Mouse (Mus musculus): ENCODE results near the gene Nup214. TPM values are rescaled to one million over a fixed set of nuclear protein-coding genes. Genes with fewer than 3 reads are reported as not detected.

Gene Nup214
- 64.6 and 64.7 TPM in 2 replicates for polyA plus RNA-seq (2014; fragmentation: Nextera tagmentation; extraction: Ambion mirVana)

DNA sequence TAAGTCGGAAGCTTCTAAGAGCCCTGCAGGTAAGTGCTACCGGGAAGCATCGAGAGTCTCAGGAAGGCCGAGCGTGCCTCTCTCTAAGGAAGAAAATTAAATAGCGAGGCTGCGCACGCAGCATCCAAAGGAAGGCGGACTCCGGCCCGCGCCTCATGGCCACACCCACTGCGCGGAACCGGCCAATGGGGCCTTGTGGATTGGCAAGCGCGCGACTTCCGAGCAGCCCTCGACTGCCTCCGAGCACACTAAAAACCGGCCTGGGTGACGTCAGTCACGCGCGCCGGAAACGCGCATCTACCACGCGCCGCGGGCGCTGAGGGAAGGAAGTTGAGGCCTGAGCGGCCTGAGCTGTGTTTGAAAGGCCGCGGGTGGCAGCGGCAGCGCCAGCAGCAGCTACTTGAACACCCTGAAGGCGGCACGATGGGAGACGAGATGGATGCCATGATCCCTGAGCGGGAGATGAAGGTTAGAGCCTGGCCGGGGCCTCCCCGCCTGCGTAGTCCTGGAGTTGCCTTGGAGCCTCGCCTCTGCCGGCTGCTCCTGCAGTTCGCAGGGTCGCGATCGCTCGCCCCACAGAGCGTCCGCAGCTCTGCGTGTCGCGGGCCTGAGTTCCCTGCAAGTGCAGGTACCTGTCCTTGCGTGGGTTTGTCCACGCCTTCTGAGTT lies at the start of gene Nup214:
Gene Nup214, plus strand, starts transcription at position 296 of the 668 bp plus-strand sequence.
- H3K9ac ChIP-seq (ENCODE audit: low read length), result peak within 1 kb of the TSS; percentile 95
- ATAC-seq (ENCODE audit: low FRiP score) (peak; percentile 100), DNase-seq (ENCODE audit: low spot score, missing footprints) (peak; percentile 100)
- peaks cover 12% of the 10 kb centered on the region; the same call in 1 of the 2 replicates for H3K36me3 ChIP-seq (ENCODE audit: control insufficient read depth, insufficient read depth, low read length)
- no peaks in the 10 kb centered on the region for H3K27me3 ChIP-seq (ENCODE audit: control insufficient read depth, insufficient read depth, low read length)
- H3K9me3 ChIP-seq (ENCODE audit: control insufficient read depth, low read length), result no peaks in the 10 kb centered on the region
- peak within 1 kb of the TSS; percentile 97 for H3K4me2 ChIP-seq
- under 1% methylated on average over 60 of the region's 60 CpGs for WGBS
- peaks cover 14% of the 10 kb centered on the region for H3K4me1 ChIP-seq (ENCODE audit: control insufficient read depth, insufficient read depth, low read length)
- peak within 1 kb of the TSS; percentile 95 for H3K4me3 ChIP-seq (ENCODE audit: low read depth, low read length)
- 0 out of 2 replicates have a peak within 1 kb of the TSS, but pooled peaks have one; percentile 3 for H3K27ac ChIP-seq (ENCODE audit: low read depth, low read length)

DNA sequence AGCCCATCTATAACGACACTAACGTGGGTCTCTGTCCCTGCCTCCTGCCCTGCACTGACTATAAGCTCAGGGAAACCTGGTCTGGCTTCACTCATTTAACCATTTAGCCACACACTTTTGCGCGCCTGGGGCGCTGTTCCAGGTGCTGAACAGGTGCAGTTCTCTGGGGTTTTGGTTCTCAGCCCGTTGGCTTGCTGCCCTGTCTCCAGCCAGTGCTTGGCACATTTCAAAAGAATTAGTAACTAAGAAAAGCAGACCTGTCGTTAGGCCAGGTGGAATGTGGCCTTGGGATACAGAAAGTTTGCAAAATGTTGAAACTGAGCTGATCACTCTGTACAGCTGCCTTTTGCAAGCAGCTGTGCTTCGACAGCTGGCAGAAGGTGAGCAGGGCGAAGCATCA lies 49.4 kb upstream of the Nup214 start:
- no peak overlapping the region for H3K4me3 ChIP-seq (ENCODE audit: low read depth, low read length)
- 34% methylated on average over 9 of the region's 9 CpGs for WGBS
- no peaks in the 10 kb centered on the region for H3K36me3 ChIP-seq (ENCODE audit: control insufficient read depth, insufficient read depth, low read length)
- DNase-seq (ENCODE audit: low spot score, missing footprints), result peak; percentile 37
- no peaks in the 10 kb centered on the region for H3K4me1 ChIP-seq (ENCODE audit: control insufficient read depth, insufficient read depth, low read length)
- H3K4me2 ChIP-seq, result no peak overlapping the region
- no peak for ATAC-seq (ENCODE audit: low FRiP score)
- H3K27ac ChIP-seq (ENCODE audit: low read depth, low read length), result no peak overlapping the region
- no peaks in the 10 kb centered on the region for H3K9me3 ChIP-seq (ENCODE audit: control insufficient read depth, low read length)
- no peak overlapping the region for H3K9ac ChIP-seq (ENCODE audit: low read length)
- H3K27me3 ChIP-seq (ENCODE audit: control insufficient read depth, insufficient read depth, low read length), result no peaks in the 10 kb centered on the region

DNA sequence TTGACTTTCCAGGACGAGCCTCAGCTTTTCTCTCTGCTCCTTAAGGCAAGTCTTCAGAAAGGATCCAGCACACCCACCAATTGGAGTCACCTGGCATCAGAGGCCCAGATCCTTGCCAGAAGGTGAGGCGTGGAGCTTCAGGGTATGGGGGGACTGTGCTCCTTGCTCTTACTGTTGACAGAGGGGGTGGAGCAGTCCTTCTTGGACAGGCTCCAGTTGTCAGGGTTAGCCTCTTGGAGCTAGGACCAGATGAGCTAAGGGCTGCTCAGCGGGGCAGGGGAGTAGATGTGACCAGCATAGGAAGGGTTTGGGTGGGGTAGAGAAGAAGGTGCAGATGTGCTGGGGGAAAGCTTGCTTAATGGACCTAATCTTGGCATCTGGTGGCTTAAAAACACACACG lies 48.3 kb upstream of the Nup214 start:
- no peak overlapping the region for H3K4me2 ChIP-seq
- no peak overlapping the region for H3K27ac ChIP-seq (ENCODE audit: low read depth, low read length)
- DNase-seq (ENCODE audit: low spot score, missing footprints) (peak; percentile 49), ATAC-seq (ENCODE audit: low FRiP score) (no peak)
- no peaks in the 10 kb centered on the region for H3K9me3 ChIP-seq (ENCODE audit: control insufficient read depth, low read length)
- H3K36me3 ChIP-seq (ENCODE audit: control insufficient read depth, insufficient read depth, low read length), result no peaks in the 10 kb centered on the region
- WGBS, result 68% methylated on average over 4 of the region's 4 CpGs
- no peak overlapping the region for H3K9ac ChIP-seq (ENCODE audit: low read length)
- no peak overlapping the region for H3K4me3 ChIP-seq (ENCODE audit: low read depth, low read length)
- H3K27me3 ChIP-seq (ENCODE audit: control insufficient read depth, insufficient read depth, low read length), result no peaks in the 10 kb centered on the region
- no peaks in the 10 kb centered on the region for H3K4me1 ChIP-seq (ENCODE audit: control insufficient read depth, insufficient read depth, low read length)

DNA sequence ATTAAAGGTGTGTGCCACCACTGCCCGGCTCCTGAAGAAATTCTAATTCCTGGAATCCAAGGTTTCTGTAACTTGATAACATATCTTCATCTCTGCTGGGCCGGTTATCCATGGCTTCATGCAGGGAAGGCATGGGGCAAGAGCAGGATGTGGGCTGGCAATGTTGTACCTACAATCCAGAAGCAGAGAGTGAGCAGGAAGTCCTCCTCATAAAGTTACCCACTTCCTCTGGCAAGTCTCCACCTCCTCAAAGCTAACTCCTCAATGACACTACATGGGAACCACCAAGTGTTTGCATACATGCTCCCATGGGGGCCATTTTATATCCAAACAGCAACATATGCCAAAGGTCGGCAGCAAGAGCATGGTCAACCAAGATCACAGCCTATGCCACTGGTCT lies 44.6 kb upstream of the Nup214 start:
- H3K27me3 ChIP-seq (ENCODE audit: control insufficient read depth, insufficient read depth, low read length), result no peaks in the 10 kb centered on the region
- WGBS, result 82% methylated on average over 3 of the region's 3 CpGs
- no peaks in the 10 kb centered on the region for H3K9me3 ChIP-seq (ENCODE audit: control insufficient read depth, low read length)
- H3K36me3 ChIP-seq (ENCODE audit: control insufficient read depth, insufficient read depth, low read length), result no peaks in the 10 kb centered on the region
- H3K4me2 ChIP-seq, result no peak overlapping the region
- no peak for DNase-seq (ENCODE audit: low spot score, missing footprints)
- H3K9ac ChIP-seq (ENCODE audit: low read length), result no peak overlapping the region
- H3K27ac ChIP-seq (ENCODE audit: low read depth, low read length), result no peak overlapping the region
- no peak for ATAC-seq (ENCODE audit: low FRiP score)
- H3K4me3 ChIP-seq (ENCODE audit: low read depth, low read length), result no peak overlapping the region
- H3K4me1 ChIP-seq (ENCODE audit: control insufficient read depth, insufficient read depth, low read length), result no peaks in the 10 kb centered on the region

DNA sequence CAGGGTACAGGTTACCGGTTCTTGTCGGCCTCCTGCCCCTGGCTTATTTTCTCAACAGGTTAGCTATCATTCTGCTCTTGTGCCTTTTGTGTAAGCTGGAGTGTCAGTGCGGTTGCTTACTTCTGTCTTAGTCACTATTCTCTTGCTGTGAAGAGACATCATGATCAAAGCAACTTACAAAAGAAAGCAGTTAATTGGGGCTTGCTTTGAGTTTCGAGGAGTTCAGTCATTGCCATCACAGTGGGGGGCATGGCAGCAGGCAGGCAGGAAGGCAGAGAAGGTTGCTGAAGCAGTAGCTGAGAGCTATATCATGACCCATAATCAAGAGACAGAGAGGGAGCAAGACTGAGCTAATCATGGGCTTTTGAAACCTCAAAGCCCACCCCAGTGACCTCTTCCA lies 39.7 kb upstream of the Nup214 start:
- Histone ChIP-seq H3K27me3 (ENCODE audit: control insufficient read depth, insufficient read depth, low read length) (no peaks in the 10 kb centered on the region), H3K4me1 (ENCODE audit: control insufficient read depth, insufficient read depth, low read length) (no peaks in the 10 kb centered on the region), H3K27ac (ENCODE audit: low read depth, low read length) (no peak overlapping the region), H3K4me2 (no peak overlapping the region), H3K9me3 (ENCODE audit: control insufficient read depth, low read length) (no peaks in the 10 kb centered on the region), H3K9ac (ENCODE audit: low read length) (no peak overlapping the region), H3K4me3 (ENCODE audit: low read depth, low read length) (no peak overlapping the region), H3K36me3 (ENCODE audit: control insufficient read depth, insufficient read depth, low read length) (no peaks in the 10 kb centered on the region)
- ATAC-seq (ENCODE audit: low FRiP score), result no peak
- peak; percentile 75 for DNase-seq (ENCODE audit: low spot score, missing footprints)
- WGBS, result 53% methylated on average over 4 of the region's 4 CpGs

DNA sequence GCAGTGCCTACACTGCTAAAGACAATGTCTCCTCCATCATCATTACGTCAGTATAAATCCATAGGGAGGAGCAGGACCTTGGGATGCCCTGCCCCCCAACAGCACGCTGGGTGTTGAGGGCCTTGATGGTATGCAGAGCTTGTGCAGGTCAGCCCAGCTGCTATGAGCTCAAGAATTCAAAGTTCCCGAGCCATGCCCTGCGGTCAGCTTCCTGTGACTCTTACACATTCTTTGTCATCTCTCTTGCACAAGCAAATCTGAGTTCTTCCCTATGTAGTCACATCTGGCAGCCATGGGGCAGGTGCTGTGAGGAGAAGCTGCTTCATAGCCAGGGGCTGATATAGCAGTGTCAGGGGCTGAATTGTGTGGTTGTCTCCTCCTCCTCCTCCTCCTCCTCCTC lies 39.2 kb upstream of the Nup214 start:
- ATAC-seq (ENCODE audit: low FRiP score) (no peak), DNase-seq (ENCODE audit: low spot score, missing footprints) (peak; percentile 68)
- H3K9me3 ChIP-seq (ENCODE audit: control insufficient read depth, low read length), result no peaks in the 10 kb centered on the region
- no peak overlapping the region for H3K4me2 ChIP-seq
- H3K4me1 ChIP-seq (ENCODE audit: control insufficient read depth, insufficient read depth, low read length), result no peaks in the 10 kb centered on the region
- no peaks in the 10 kb centered on the region for H3K36me3 ChIP-seq (ENCODE audit: control insufficient read depth, insufficient read depth, low read length)
- no peak overlapping the region for H3K4me3 ChIP-seq (ENCODE audit: low read depth, low read length)
- no peak overlapping the region for H3K9ac ChIP-seq (ENCODE audit: low read length)
- WGBS, result 63% methylated on average over 4 of the region's 4 CpGs
- no peaks in the 10 kb centered on the region for H3K27me3 ChIP-seq (ENCODE audit: control insufficient read depth, insufficient read depth, low read length)
- H3K27ac ChIP-seq (ENCODE audit: low read depth, low read length), result no peak overlapping the region

DNA sequence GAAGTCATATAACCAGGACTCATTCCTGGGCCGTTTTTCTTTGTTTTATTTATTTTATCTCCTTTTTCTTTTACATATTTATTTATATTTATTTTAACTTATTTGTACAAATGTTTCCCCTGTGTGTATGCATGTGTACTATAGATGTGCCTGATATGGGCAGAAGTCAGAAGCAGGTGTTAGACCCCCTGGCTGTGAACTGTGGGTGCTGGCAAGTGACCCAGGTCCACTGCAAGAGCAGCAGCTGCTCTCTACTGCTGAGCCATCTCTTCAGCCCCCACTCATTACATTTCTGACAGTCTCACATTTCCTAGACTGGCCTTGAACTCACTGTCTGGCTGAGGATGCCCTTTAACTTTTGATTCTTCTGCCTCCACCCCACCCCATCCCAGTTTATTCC lies 35.9 kb upstream of the Nup214 start:
- 69% methylated on average over 1 of the region's 1 CpGs for WGBS
- no peak overlapping the region for H3K27ac ChIP-seq (ENCODE audit: low read depth, low read length)
- H3K4me2 ChIP-seq, result no peak overlapping the region
- H3K27me3 ChIP-seq (ENCODE audit: control insufficient read depth, insufficient read depth, low read length), result no peaks in the 10 kb centered on the region
- H3K9me3 ChIP-seq (ENCODE audit: control insufficient read depth, low read length), result no peaks in the 10 kb centered on the region
- ATAC-seq (ENCODE audit: low FRiP score), result no peak
- no peaks in the 10 kb centered on the region for H3K36me3 ChIP-seq (ENCODE audit: control insufficient read depth, insufficient read depth, low read length)
- H3K4me1 ChIP-seq (ENCODE audit: control insufficient read depth, insufficient read depth, low read length), result no peaks in the 10 kb centered on the region
- H3K9ac ChIP-seq (ENCODE audit: low read length), result no peak overlapping the region
- H3K4me3 ChIP-seq (ENCODE audit: low read depth, low read length), result no peak overlapping the region
- no peak for DNase-seq (ENCODE audit: low spot score, missing footprints)

DNA sequence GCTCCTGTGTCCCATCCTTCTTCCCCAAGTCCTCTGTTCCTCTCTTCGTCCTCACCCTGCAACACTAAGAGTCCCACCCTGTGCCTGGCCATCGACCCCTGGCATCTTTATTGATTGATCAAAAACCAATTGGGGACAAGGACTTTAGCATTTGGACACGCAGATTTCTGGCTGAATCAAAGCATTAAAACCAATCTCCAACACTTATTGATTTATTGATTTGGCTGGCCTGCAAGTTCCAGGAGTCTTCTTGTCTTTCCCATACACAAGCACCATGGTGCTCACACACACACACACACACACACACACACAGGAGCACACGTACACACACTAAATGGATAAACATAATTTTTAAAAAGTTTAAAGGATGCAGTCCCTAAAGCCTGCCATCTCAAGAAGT lies 31.2 kb upstream of the Nup214 start:
- Histone ChIP-seq H3K4me1 (ENCODE audit: control insufficient read depth, insufficient read depth, low read length) (no peaks in the 10 kb centered on the region), H3K36me3 (ENCODE audit: control insufficient read depth, insufficient read depth, low read length) (no peaks in the 10 kb centered on the region), H3K9me3 (ENCODE audit: control insufficient read depth, low read length) (no peaks in the 10 kb centered on the region), H3K27ac (ENCODE audit: low read depth, low read length) (no peak overlapping the region), H3K4me2 (no peak overlapping the region), H3K27me3 (ENCODE audit: control insufficient read depth, insufficient read depth, low read length) (no peaks in the 10 kb centered on the region), H3K9ac (ENCODE audit: low read length) (no peak overlapping the region), H3K4me3 (ENCODE audit: low read depth, low read length) (no peak overlapping the region)
- 85% methylated on average over 4 of the region's 4 CpGs for WGBS
- ATAC-seq (ENCODE audit: low FRiP score) (no peak), DNase-seq (ENCODE audit: low spot score, missing footprints) (peak; percentile 73)

DNA sequence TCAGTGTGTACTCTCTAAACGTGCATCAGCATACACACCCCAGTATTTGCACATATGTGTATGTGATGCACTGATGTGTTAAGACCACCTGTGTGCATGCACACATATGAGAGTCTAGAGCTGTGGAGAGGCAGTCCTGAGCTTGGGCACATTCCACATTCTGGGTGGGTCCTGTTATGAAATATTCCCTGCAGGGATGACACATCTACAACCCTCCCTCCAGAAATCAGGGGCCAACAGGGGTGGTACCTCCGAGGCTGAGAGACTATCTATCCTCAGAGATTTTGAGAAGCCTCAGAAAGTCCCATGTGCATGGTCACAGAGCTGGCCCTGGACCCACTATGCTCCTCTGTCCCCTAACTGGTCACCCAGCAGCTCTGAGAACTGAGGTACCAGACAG lies 28.7 kb upstream of the Nup214 start:
- Histone ChIP-seq H3K9me3 (ENCODE audit: control insufficient read depth, low read length) (no peaks in the 10 kb centered on the region), H3K9ac (ENCODE audit: low read length) (no peak overlapping the region), H3K27ac (ENCODE audit: low read depth, low read length) (no peak overlapping the region), H3K4me1 (ENCODE audit: control insufficient read depth, insufficient read depth, low read length) (0 out of 2 replicates have a peak, but pooled peaks cover 3% of the 10 kb centered on the region), H3K27me3 (ENCODE audit: control insufficient read depth, insufficient read depth, low read length) (peaks cover 3% of the 10 kb centered on the region), H3K36me3 (ENCODE audit: control insufficient read depth, insufficient read depth, low read length) (no peaks in the 10 kb centered on the region), H3K4me2 (no peak overlapping the region), H3K4me3 (ENCODE audit: low read depth, low read length) (no peak overlapping the region)
- ATAC-seq (ENCODE audit: low FRiP score) (no peak), DNase-seq (ENCODE audit: low spot score, missing footprints) (no peak)
- WGBS, result 80% methylated on average over 2 of the region's 2 CpGs

Data from midbrain, embryonic 11.5 days (tissue).